Mouse (Mus musculus) kidney, postnatal 0 days (tissue): ENCODE measurements around the gene Trim14. TPM values are rescaled to one million over a fixed set of nuclear protein-coding genes. Genes with fewer than 3 reads are reported as not detected.
"Not testable (repeated sequence)": the region's sequence is repeated elsewhere in the genome, so short reads cannot be mapped to it uniquely, and the experiment has no call there.

Experiments used
- ATAC-seq: fragments of 200-750 bp; cut with Nextera tagmentation; replicated peaks from 2 replicates; pipeline ENCODE4 v1.8.0; 2017; ENCODE audit warnings: low read depth, moderate number of reproducible peaks, moderate TSS enrichment, moderate library complexity; ENCODE audit not compliant: low FRiP score
- DNase-seq: peaks from one replicate; pipeline ENCODE4 v3.0.0-alpha.2; 2016; ENCODE audit warnings: low spot score
- H3K27ac ChIP-seq: fragments of 300-500 bp; sonication (generic); 2 replicates; pipeline ENCODE4 v1.5.1; 2014; ENCODE audit warnings: mild to moderate bottlenecking
- H3K27me3 ChIP-seq: fragments of 300-500 bp; sonication (generic); 2 replicates; pipeline ENCODE4 v1.6.1; 2014; ENCODE audit warnings: low read length, mixed read lengths; ENCODE audit not compliant: insufficient read depth
- H3K36me3 ChIP-seq: fragments of 300-500 bp; sonication (generic); 2 replicates; pipeline ENCODE4 v1.6.1; 2014; ENCODE audit warnings: low read length, mixed read lengths; ENCODE audit not compliant: insufficient read depth
- H3K4me1 ChIP-seq: fragments of 300-500 bp; sonication (generic); replicated peaks from 2 replicates; pipeline ENCODE4 v1.6.1; 2014; ENCODE audit warnings: antibody characterized with exemption, low read length, mixed read lengths; ENCODE audit not compliant: insufficient read depth
- H3K4me2 ChIP-seq: fragments of 300-500 bp; sonication (generic); 2 replicates; pipeline ENCODE4 v1.6.1; 2014; ENCODE audit warnings: mild to moderate bottlenecking, low read length, moderate library complexity, mixed read lengths
- H3K4me3 ChIP-seq: fragments of 300-500 bp; sonication (generic); replicated peaks from 2 replicates; pipeline ENCODE4 v1.5.1; 2014; ENCODE audit warnings: low read depth, low read length
- H3K9ac ChIP-seq: fragments of 300-500 bp; sonication (generic); 2 replicates; pipeline ENCODE4 v1.6.1; 2014; ENCODE audit warnings: low read depth, low read length
- H3K9me3 ChIP-seq: fragments of 300-500 bp; sonication (generic); replicated peaks from 2 replicates; pipeline ENCODE4 v1.6.1; 2016; ENCODE audit warnings: low read length, inconsistent platforms, mixed read lengths
- CTCF ChIP-seq: IDR thresholded peaks from 2 replicates; pipeline ENCODE4 v1.5.1; 2016; ENCODE audit warnings: antibody characterized with exemption, low read depth, mild to moderate bottlenecking, moderate library complexity
- WGBS: fragments of 180-500 bp; shearing (Covaris S2); extraction: QIAGEN DNeasy Blood & Tissue Kit; methylation state at CpG from one replicate; pipeline ENCODE4 v1.1.7; 2014; 5-methylcytosine and 5-hydroxymethylcytosine counted together
- polyA plus RNA-seq: library from polyadenylated mRNA; unstranded; fragments of >200 nt; fragmentation: Nextera tagmentation; extraction: Ambion mirVana; gene quantifications from 2 replicates; pipeline ENCODE4 v1.2.1, GENCODE M21; 2015

Gene Trim14
- polyA plus RNA-seq, 1 experiment from 2014 or later, result 3.1 TPM

GRCm38 (mm10) chr4:46578228-46578627, 42.3 kb upstream of the Trim14 start:
- H3K27ac ChIP-seq, result no peak overlapping the region
- no peaks in the 10 kb centered on the region for H3K27me3 ChIP-seq
- H3K4me1 ChIP-seq, result no peaks in the 10 kb centered on the region
- no peaks in the 10 kb centered on the region for H3K36me3 ChIP-seq
- no peak overlapping the region for H3K4me2 ChIP-seq
- no peaks in the 10 kb centered on the region for H3K9me3 ChIP-seq
- no peak overlapping the region for H3K4me3 ChIP-seq
- H3K9ac ChIP-seq, result no peak overlapping the region
- no peak for TF ChIP-seq CTCF
- DNase-seq, result no peak
- 72% methylated on average over 1 of the region's 1 CpGs for WGBS
- no peak for ATAC-seq

GRCm38 (mm10) chr4:46575509-46576284, 39.8 kb upstream of the Trim14 start:
- H3K4me3 ChIP-seq, H3K36me3 ChIP-seq, H3K9me3 ChIP-seq, DNase-seq, H3K4me1 ChIP-seq, H3K4me2 ChIP-seq, ATAC-seq, H3K9ac ChIP-seq, H3K27me3 ChIP-seq, H3K27ac ChIP-seq: not testable (repeated sequence)
- WGBS, result 85% methylated on average over 6 of the region's 10 CpGs

GRCm38 (mm10) chr4:46574841-46575240, 38.9 kb upstream of the Trim14 start:
- Histone ChIP-seq H3K27me3 (no peaks in the 10 kb centered on the region), H3K36me3 (no peaks in the 10 kb centered on the region), H3K9ac (no peak overlapping the region), H3K27ac (no peak overlapping the region), H3K9me3 (no peaks in the 10 kb centered on the region), H3K4me2 (no peak overlapping the region), H3K4me3 (no peak overlapping the region), H3K4me1 (no peaks in the 10 kb centered on the region)
- DNase-seq, result no peak
- no peak for ATAC-seq
- no peak for TF ChIP-seq CTCF
- WGBS, result 57% methylated on average over 10 of the region's 12 CpGs

- no peaks in the 10 kb centered on the region for H3K4me1 ChIP-seq
- ATAC-seq (no peak), DNase-seq (no peak)
- no peak overlapping the region for H3K4me3 ChIP-seq
- H3K27ac ChIP-seq, result no peak overlapping the region
- no peak overlapping the region for H3K4me2 ChIP-seq
- H3K9me3 ChIP-seq, result no peaks in the 10 kb centered on the region
- WGBS, result 29% methylated on average over 9 of the region's 9 CpGs
- no peak for TF ChIP-seq CTCF
- H3K27me3 ChIP-seq, result no peaks in the 10 kb centered on the region
- H3K9ac ChIP-seq, result no peak overlapping the region
- H3K36me3 ChIP-seq, result no peaks in the 10 kb centered on the region
Measured at GRCm38 (mm10) chr4:46574024-46574753, 38.2 kb upstream of the Trim14 start.

- ATAC-seq, result no peak
- H3K9ac ChIP-seq, result no peak overlapping the region
- H3K4me3 ChIP-seq, result no peak overlapping the region
- no peak overlapping the region for H3K27ac ChIP-seq
- no peaks in the 10 kb centered on the region for H3K9me3 ChIP-seq
- DNase-seq, result no peak
- no peaks in the 10 kb centered on the region for H3K36me3 ChIP-seq
- no peak overlapping the region for H3K4me2 ChIP-seq
- no peak for TF ChIP-seq CTCF
- WGBS, result 69% methylated on average over 4 of the region's 4 CpGs
- no peaks in the 10 kb centered on the region for H3K27me3 ChIP-seq
- no peaks in the 10 kb centered on the region for H3K4me1 ChIP-seq
Measured at GRCm38 (mm10) chr4:46572616-46573015, 36.7 kb upstream of the Trim14 start.

- DNase-seq (no peak), ATAC-seq (no peak)
- H3K4me3 ChIP-seq, result no peak overlapping the region
- H3K9me3 ChIP-seq, result no peaks in the 10 kb centered on the region
- no peak overlapping the region for H3K4me2 ChIP-seq
- no peaks in the 10 kb centered on the region for H3K4me1 ChIP-seq
- no peak for TF ChIP-seq CTCF
- no peaks in the 10 kb centered on the region for H3K36me3 ChIP-seq
- no peak overlapping the region for H3K9ac ChIP-seq
- 93% methylated on average over 9 of the region's 9 CpGs for WGBS
- H3K27me3 ChIP-seq, result no peaks in the 10 kb centered on the region
- no peak overlapping the region for H3K27ac ChIP-seq
Measured at GRCm38 (mm10) chr4:46571744-46572143, 35.8 kb upstream of the Trim14 start.
